Mouse (Mus musculus) heart, adult 11 months (tissue): Measurements from ENCODE around the gene Xrcc6.
A peak's percentile ranks its signal among the peaks of the same experiment; 100 is the strongest.
"Not testable (repeated sequence)": the region's sequence is repeated elsewhere in the genome, so short reads cannot be mapped to it uniquely, and the experiment has no call there.

ENCODE experiments used
- DNase-seq: peaks from one replicate; pipeline ENCODE4 v3.0.0; 2022

The Xrcc6 gene

DNA sequence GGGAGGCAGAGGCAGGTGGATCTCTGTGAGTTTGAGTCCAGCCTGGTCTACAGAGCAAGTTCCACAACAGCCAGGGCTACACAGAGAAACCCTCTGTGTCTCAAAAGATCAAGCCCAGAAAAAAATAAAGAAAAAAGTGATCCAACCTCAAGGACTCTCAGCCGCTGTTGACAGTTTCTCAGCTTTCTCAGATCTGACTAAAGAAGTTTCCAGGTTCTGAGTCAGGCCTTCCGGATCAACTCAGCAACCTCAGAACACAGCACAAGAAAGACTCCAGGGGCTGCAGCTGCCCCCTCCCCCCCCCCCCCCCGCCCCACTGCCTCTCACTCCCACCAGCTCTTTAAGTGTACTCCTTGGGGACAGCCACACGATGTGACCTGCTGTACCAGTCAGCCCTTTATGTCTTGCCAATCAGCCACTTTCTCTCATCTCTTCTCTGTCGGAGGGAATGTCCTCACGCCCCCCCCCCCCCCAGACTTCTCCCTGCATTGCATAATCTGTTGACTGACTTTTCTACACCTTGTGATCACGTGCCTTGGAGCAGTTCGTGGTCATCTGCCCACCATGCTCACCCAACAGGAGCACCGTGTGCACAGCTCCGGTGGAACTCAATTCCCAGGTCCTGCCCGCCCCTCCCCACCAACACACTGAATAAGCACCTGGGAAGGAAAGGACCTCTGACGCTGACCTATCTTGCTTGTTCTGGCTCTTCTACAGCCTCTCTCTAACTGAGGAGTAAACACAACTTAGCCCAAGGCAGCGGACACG is 21.4 kb upstream of the Xrcc6 start:
- no peak for DNase-seq

DNA sequence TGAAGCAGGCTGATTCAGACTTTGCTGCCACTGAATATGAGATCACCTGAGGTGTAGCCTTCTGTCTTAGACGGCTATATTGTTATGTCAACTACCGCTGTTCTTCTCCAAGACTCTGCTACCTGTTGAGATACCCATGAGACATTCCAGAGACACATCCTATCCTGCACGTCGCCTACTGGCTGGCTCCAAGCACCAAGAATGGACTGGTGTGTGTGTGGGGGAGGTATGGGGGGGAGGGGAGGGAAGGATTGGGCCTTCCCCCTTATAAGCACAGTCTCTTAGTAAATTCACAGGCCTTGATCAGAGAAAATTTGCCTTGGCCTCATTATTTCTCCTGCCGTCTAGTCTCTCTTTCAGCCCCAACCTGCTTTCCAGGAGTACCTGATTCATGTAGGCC is 19.8 kb upstream of the Xrcc6 start:
- DNase-seq = no peak

DNA sequence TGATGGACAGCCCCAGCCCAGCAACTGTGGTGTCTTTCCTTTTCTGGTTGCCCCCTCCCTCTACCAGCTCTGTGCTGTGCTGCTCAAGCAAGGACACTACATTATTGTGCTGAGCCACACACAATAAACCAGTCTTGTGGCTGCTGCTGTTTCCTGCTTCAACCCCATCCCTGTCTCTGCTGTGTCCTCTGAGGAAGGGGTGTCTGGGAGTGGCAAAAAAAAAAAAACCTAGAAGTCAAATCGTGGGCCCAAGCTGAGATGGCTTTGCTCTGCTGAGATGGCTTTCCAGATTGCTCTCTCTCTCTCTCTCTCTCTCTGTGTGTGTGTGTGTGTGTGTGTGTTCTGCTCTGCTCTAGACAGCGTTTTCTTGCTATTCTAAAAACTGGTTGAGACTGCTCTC is 19.2 kb upstream of the Xrcc6 start:
- no peak for DNase-seq

DNA sequence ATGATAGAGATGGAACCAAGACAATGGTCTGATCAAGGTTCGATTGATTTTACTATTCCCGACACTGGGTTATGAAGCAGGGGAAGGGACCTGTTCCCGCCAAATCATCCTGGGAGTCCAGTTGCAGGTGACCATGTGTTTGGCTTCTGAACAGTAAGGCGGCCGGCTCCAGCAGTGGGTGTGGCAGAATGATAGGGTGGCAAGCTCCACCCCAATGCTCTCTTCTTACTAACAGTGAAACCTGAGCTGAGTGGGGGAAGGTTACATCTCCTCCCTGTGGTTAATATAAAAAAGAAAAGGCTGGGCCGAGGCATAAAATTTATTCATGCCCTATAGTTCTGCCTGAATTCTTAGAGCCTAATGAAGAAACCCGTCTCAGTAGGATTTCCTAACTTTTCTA is 18.5 kb upstream of the Xrcc6 start:
- DNase-seq = peak; percentile 92

DNA sequence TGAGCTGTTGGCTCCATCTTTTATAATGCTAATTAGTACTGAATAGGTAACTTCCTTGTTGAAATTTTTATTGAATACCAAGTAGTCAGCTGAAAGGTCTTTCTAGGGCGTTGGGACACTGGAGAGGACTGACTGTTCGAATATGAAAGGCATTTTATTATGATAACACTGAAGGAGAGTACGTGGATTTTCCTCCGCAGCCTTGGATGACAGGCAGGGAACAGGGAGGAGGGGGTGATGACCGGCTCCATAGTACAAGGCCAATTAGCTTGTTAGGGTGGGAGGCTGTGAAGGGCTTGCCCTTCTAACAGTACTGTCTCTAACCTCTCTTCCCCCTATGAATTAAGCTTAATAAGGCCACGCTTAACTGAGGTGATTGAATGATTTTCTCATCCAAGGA is 18.0 kb upstream of the Xrcc6 start:
- not testable (repeated sequence) for DNase-seq

GRCm38 (mm10) chr15:81970498-81970897 is 17.1 kb upstream of the Xrcc6 start:
- DNase-seq = not testable (repeated sequence)

GRCm38 (mm10) chr15:81975156-81975555 is 12.5 kb upstream of the Xrcc6 start:
- not testable (repeated sequence) for DNase-seq

DNA sequence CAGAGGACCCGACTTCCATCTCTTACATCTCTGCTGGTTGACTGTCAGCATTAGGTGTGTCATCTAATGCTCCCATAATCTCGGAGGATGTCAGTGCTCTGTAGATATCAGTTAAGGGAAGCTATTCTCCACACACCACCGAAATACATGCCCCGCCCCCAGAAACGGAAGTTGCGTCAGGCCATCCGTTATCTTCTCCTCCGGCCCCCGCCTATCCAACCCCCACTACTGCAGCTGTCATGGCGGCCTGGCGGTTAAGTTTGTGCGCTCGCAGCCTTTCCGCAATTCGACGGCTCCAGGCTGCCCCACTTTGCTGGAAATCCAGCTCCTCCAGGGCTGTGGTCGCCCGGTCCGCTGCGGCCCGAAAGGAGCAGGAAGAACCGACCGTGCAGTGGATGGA is 7.3 kb upstream of the Xrcc6 start, which contains the start of gene 1700029P11Rik:
Gene 1700029P11Rik (plus strand): TSS at position 220 of the 400 bp plus-strand sequence.
- DNase-seq = no peak

- DNase-seq = no peak
Measured at GRCm38 (mm10) chr15:81982173-81982572, 5.5 kb upstream of the Xrcc6 start.

- DNase-seq = no peak
Measured at GRCm38 (mm10) chr15:81985267-81986161, 2.1 kb upstream of the Xrcc6 start.

- peak; percentile 99 for DNase-seq
Measured at GRCm38 (mm10) chr15:81989371-81990062, 1.9 kb downstream of the Xrcc6 start.

DNA sequence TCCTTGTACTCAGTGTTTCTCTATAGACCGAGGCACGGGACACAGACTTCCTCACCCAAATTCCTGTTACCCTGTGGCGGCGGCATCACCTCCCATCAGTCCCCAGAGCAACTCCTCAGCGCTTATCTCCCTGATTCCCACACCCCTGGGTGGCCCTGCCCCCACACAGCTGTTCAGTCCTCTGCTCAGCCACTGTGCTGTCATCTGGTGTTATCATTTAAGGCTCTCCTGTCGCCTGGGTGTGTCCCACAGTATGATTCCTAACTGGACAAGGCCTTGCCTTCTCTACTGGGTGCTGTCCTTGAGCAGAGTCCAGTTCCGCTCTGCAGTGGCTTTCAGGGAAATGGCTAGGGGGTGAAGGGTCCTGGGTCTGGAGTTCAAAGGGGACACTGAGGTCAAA is 2.9 kb downstream of the Xrcc6 start:
- DNase-seq = peak; percentile 96

DNA sequence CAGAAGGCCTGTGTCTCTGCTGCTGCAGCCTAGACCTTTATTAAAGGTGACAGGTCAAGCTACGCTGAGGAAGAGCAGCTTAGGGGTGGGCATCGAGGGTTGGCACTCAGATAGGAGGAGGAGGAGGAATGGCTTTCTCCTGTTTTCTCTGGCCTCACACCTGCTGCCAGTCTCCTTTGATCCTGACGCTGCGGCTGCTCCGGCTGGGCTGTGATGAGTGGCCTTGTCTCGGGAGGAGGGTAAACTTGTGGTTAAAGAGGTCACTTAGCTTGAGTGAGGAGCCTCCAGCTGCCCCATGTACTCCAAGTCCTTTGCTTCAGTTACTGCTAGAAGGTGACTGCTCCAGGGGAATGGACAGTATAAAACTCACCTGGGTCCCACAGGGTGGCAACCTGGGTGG is 6.4 kb downstream of the Xrcc6 start:
- no peak for DNase-seq

GRCm38 (mm10) chr15:82004257-82004656 is 16.6 kb downstream of the Xrcc6 start:
- no peak for DNase-seq

DNA sequence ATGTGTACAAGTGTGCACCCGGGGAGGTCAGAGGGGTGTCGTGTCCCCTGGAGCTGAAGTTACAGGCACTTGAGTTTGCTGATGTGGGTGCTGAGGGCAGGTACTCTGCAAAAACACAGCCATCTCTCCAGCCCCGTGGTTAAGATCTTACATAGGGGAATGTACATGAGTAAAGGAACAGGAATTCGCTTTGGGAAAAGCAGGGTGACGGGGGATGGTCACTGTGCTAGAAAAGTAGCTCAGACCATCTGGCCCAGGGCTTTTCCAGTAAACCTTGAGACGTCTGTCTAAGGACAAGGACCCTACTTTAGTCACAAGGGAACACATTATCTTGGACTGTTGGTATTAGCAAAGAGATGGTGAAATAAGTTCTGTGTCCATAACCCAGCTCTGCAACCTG is 24.3 kb downstream of the Xrcc6 start:
- DNase-seq = no peak

DNA sequence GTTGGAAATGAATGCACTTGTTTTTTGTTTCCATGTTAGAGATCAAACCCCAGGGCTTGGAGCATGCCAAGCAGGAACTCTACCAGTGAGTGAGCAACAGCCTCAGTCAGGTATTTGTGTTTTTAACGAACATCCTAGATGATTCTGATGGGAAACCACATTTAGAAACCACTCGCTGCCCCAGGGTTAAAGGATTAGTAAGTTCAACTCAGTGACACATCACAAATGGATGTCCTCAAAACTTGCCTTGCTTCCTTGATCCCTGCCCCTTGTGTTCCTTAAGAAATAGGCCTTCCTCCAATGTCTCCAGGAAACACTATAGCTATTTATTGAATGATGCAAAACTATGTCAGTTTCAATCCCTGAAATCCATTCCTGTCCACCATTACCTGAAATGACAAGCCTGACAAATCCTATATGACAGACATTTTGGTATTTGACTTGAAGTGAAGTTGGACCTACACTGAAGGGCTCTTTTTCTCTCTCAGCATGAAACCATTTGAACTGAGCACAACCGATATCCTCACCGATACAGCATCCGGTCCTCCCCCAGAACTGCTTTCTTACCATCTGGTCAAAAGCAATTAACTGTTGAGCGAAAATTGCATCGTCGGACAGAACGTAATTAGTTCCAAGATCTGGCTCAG is 27.2 kb downstream of the Xrcc6 start:
- no peak for DNase-seq

DNA sequence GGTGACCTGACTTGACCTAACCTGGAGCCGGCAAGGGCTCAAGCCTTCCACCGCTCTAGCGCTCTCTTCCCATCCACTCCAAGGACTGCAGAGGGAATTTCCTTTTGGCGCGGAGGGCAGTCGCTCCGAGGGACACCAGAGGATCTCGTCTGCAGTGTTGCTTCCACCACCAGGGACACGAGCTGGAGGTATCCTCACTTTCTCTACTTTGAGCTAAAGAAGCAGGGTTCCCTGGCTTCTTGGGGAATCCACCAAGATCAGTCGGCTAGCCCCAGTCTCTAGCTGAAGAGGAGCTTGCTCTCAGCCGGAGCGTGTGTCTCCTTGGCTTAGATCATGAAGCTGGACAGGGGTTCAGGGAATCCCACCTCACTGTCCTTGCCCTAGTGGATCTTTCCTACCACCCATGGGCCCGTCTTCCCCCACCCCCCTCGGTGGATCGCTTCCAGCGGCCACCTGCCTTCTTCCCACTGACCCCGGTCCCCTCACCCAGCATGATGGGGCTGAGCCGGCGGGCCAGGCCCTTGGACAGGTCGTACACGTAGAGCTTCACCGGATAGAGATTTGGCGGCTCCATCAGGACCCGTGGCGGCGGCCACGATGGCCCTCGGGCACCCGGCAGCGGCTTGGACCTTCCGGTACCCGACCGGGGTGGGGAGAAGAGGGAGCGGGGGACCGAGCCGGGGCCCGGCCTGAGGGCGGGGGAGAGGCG is 27.9 kb downstream of the Xrcc6 start:
- no peak for DNase-seq

DNA sequence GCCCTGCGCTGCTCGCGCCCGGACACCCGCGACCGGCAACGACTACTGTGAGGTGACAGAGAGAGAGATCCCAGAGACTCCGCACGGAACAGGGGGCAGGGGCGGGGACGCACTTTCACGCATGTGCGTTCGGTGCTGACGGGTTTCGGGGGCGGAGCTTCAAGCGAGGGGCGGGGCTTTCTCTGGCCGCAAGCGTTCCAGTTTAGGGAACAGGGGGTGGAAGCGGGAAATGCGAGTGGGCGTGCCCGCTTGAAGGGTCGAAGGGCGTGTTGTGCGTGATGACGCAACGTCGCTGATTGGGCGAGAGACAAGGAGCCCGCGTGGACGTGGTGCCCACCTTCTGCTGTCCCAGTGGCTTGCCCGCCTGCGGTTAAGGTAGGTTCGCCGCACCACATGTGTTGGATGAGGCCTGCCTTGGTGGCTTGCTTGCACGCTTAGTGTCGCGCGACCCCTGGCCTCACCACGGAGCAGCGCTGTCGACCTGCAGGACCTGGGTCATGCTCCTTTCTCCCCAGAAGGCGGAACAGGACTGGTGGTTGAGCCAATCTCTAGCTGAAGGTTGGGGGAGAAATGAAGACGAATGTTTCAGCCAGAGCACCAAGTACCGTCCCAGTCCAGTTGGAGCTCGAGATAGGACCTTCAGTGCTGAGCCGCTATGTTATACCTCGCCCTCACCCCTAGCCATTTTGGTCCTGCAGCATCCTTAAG is 28.6 kb downstream of the Xrcc6 start:
- DNase-seq = peak; percentile 100

GRCm38 (mm10) chr15:82016830-82017229 is 29.2 kb downstream of the Xrcc6 start:
- no peak for DNase-seq

GRCm38 (mm10) chr15:82017461-82017860 is 29.8 kb downstream of the Xrcc6 start:
- no peak for DNase-seq

GRCm38 (mm10) chr15:82019288-82019687 is 31.7 kb downstream of the Xrcc6 start:
- no peak for DNase-seq
